Mouse (Mus musculus) brain, embryonic 14.5 days (tissue): ENCODE measurements around the gene Gstt3.

ENCODE experiments used
- CTCF ChIP-seq: fragments of 200-500 bp; IDR thresholded peaks from 2 replicates; pipeline ENCODE4 v1.5.1; 2012; ENCODE audit warnings: inconsistent platforms, mild to moderate bottlenecking, moderate library complexity, borderline replicate concordance; ENCODE audit not compliant: insufficient read depth, insufficient read length; ENCODE audit errors: extremely low read depth
- POLR2A ChIP-seq: fragments of 200-500 bp; IDR thresholded peaks from 2 replicates; pipeline ENCODE4 v1.6.1; 2012; ENCODE audit warnings: mild to moderate bottlenecking, inconsistent platforms, borderline replicate concordance; ENCODE audit not compliant: poor library complexity, insufficient read depth, insufficient read length, severe bottlenecking; ENCODE audit errors: extremely low read depth

DNA sequence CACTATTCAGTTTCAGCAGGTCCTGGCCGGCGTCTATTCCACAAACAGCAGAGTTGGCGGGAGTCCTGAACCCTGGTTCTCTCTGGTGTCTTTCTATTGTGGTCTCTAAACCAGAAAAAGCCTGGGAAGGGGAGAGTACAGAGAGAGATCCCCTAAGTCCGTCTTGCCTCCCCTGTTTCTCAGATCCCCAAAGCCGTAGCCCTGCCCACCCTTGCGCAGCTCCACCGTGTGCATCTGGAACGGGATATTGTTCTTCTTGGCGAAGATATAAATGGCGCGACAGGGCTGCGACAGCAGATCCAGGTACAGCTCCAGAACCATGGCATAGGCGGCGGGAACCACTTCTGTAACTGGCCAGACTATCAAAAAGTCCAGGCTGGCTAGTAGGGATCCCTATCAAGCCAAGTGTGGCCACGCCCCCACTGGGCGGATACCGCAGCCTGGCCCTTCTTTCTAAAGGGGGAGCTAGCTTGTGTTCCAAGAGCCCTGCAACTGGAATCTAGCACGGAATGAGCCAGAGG lies 17.0 kb upstream of the Gstt3 start, which contains the start of gene Gstt1:
- no peak for TF ChIP-seq CTCF
- no peak for TF ChIP-seq POLR2A
